Mouse (Mus musculus) spleen, adult 2 months (tissue): ENCODE measurements around the gene Uhrf1.

Experiments used
- CTCF ChIP-seq: fragments of 200-500 bp; IDR thresholded peaks from 2 replicates; pipeline ENCODE4 v1.5.1; 2011; ENCODE audit warnings: mild to moderate bottlenecking, inconsistent platforms; ENCODE audit not compliant: insufficient read depth, insufficient read length, insufficient replicate concordance; ENCODE audit errors: extremely low read depth
- POLR2A ChIP-seq: fragments of 200-500 bp; IDR thresholded peaks from 2 replicates; pipeline ENCODE4 v1.6.1; 2011; ENCODE audit warnings: low read depth, low read length, inconsistent platforms

GRCm38 (mm10) chr17:56300186-56300585 lies 2.9 kb upstream of the Uhrf1 start, which contains the start of gene Arrdc5:
- TF ChIP-seq POLR2A (no peak), CTCF (no peak)
